Mouse (Mus musculus): ENCODE measurements around the gene Chodl. TPM values are rescaled to one million over a fixed set of nuclear protein-coding genes. Genes with fewer than 3 reads are reported as not detected.

Gene Chodl
- 19.6 and 20.4 TPM in 2 replicates for polyA plus RNA-seq (2016; fragmentation: Nextera tagmentation; extraction: Ambion mirVana)

GRCm38 (mm10) chr16:78930382-78931286 lies at the start of gene Chodl:
Gene Chodl, plus strand, starts transcription at chr16:78930948.
- Histone ChIP-seq H3K9ac (peak within 1 kb of the TSS; percentile 28), H3K9me3 (no peaks in the 10 kb centered on the region), H3K27ac (no peak within 1 kb of the TSS), H3K4me2 (replicated peaks) (peak within 1 kb of the TSS; percentile 78), H3K4me1 (0 out of 2 replicates have a peak, but pooled peaks cover 5% of the 10 kb centered on the region), H3K36me3 (no peaks in the 10 kb centered on the region), H3K4me3 (peak within 1 kb of the TSS; percentile 41), H3K27me3 (0 out of 2 replicates have a peak, but pooled peaks cover 9% of the 10 kb centered on the region)
- WGBS: 13% methylated on average over 19 of the region's 19 CpGs
- ATAC-seq (ENCODE audit: insufficient number of reproducible peaks, insufficient read depth, low FRiP score, low TSS enrichment): peak; percentile 64; the same call in 1 of the 2 replicates

- no peaks in the 10 kb centered on the region for H3K4me1 ChIP-seq
- H3K27me3 ChIP-seq: no peaks in the 10 kb centered on the region
- no peak overlapping the region for H3K9ac ChIP-seq
- H3K36me3 ChIP-seq: no peaks in the 10 kb centered on the region
- no peak for ATAC-seq (ENCODE audit: insufficient number of reproducible peaks, insufficient read depth, low FRiP score, low TSS enrichment)
- H3K4me2 ChIP-seq (replicated peaks): no peak overlapping the region
- H3K9me3 ChIP-seq: no peaks in the 10 kb centered on the region
- 73% methylated on average over 5 of the region's 5 CpGs for WGBS
- H3K4me3 ChIP-seq: no peak overlapping the region
- H3K27ac ChIP-seq: no peak overlapping the region
Observed at GRCm38 (mm10) chr16:78922644-78923043, 8.1 kb upstream of the Chodl start.

GRCm38 (mm10) chr16:78931287-78932025 lies 708 bp downstream of the Chodl start:
- Histone ChIP-seq H3K9ac (peak overlapping the region; percentile 28), H3K27ac (no peak overlapping the region), H3K9me3 (no peaks in the 10 kb centered on the region), H3K4me1 (0 out of 2 replicates have a peak, but pooled peaks cover 5% of the 10 kb centered on the region), H3K36me3 (no peaks in the 10 kb centered on the region), H3K27me3 (0 out of 2 replicates have a peak, but pooled peaks cover 9% of the 10 kb centered on the region), H3K4me2 (replicated peaks) (peak overlapping the region; percentile 78), H3K4me3 (peak overlapping the region; percentile 41)
- WGBS: 13% methylated on average over 16 of the region's 16 CpGs
- 0 out of 2 replicates have a peak, but pooled peaks have one; percentile 10 for ATAC-seq (ENCODE audit: insufficient number of reproducible peaks, insufficient read depth, low FRiP score, low TSS enrichment)

GRCm38 (mm10) chr16:78934298-78934697 lies 3.5 kb downstream of the Chodl start:
- H3K36me3 ChIP-seq: no peaks in the 10 kb centered on the region
- no peak overlapping the region for H3K27ac ChIP-seq
- H3K27me3 ChIP-seq: 0 out of 2 replicates have a peak, but pooled peaks cover 9% of the 10 kb centered on the region
- no peaks in the 10 kb centered on the region for H3K9me3 ChIP-seq
- 91% methylated on average over 2 of the region's 2 CpGs for WGBS
- no peak overlapping the region for H3K4me2 ChIP-seq (replicated peaks)
- 0 out of 2 replicates have a peak, but pooled peaks cover 5% of the 10 kb centered on the region for H3K4me1 ChIP-seq
- no peak overlapping the region for H3K4me3 ChIP-seq
- H3K9ac ChIP-seq: no peak overlapping the region
- ATAC-seq (ENCODE audit: insufficient number of reproducible peaks, insufficient read depth, low FRiP score, low TSS enrichment): no peak

- H3K36me3 ChIP-seq: no peaks in the 10 kb centered on the region
- H3K4me2 ChIP-seq (replicated peaks): no peak overlapping the region
- H3K27me3 ChIP-seq: no peaks in the 10 kb centered on the region
- H3K9ac ChIP-seq: no peak overlapping the region
- H3K27ac ChIP-seq: no peak overlapping the region
- ATAC-seq (ENCODE audit: insufficient number of reproducible peaks, insufficient read depth, low FRiP score, low TSS enrichment): no peak
- no peaks in the 10 kb centered on the region for H3K9me3 ChIP-seq
- H3K4me1 ChIP-seq: no peaks in the 10 kb centered on the region
- no peak overlapping the region for H3K4me3 ChIP-seq
- 71% methylated on average over 8 of the region's 8 CpGs for WGBS
Observed at GRCm38 (mm10) chr16:78937755-78938154, 7.0 kb downstream of the Chodl start.

GRCm38 (mm10) chr16:78950359-78950758 lies 19.6 kb downstream of the Chodl start:
- H3K9me3 ChIP-seq: no peaks in the 10 kb centered on the region
- ATAC-seq (ENCODE audit: insufficient number of reproducible peaks, insufficient read depth, low FRiP score, low TSS enrichment): no peak
- WGBS: 76% methylated on average over 4 of the region's 4 CpGs
- no peaks in the 10 kb centered on the region for H3K27me3 ChIP-seq
- H3K4me2 ChIP-seq (replicated peaks): no peak overlapping the region
- H3K4me3 ChIP-seq: no peak overlapping the region
- H3K9ac ChIP-seq: no peak overlapping the region
- H3K4me1 ChIP-seq: no peaks in the 10 kb centered on the region
- H3K36me3 ChIP-seq: no peaks in the 10 kb centered on the region
- no peak overlapping the region for H3K27ac ChIP-seq

GRCm38 (mm10) chr16:78957434-78957833 lies 26.7 kb downstream of the Chodl start:
- H3K4me3 ChIP-seq: no peak overlapping the region
- H3K27me3 ChIP-seq: no peaks in the 10 kb centered on the region
- no peaks in the 10 kb centered on the region for H3K4me1 ChIP-seq
- 71% methylated on average over 2 of the region's 2 CpGs for WGBS
- H3K27ac ChIP-seq: no peak overlapping the region
- H3K4me2 ChIP-seq (replicated peaks): no peak overlapping the region
- ATAC-seq (ENCODE audit: insufficient number of reproducible peaks, insufficient read depth, low FRiP score, low TSS enrichment): no peak
- H3K36me3 ChIP-seq: no peaks in the 10 kb centered on the region
- no peak overlapping the region for H3K9ac ChIP-seq
- no peaks in the 10 kb centered on the region for H3K9me3 ChIP-seq

GRCm38 (mm10) chr16:78969091-78969731 lies 38.5 kb downstream of the Chodl start:
- no peaks in the 10 kb centered on the region for H3K4me1 ChIP-seq
- H3K27ac ChIP-seq: no peak overlapping the region
- H3K27me3 ChIP-seq: no peaks in the 10 kb centered on the region
- 37% methylated on average over 13 of the region's 13 CpGs for WGBS
- no peak overlapping the region for H3K4me2 ChIP-seq (replicated peaks)
- no peaks in the 10 kb centered on the region for H3K36me3 ChIP-seq
- ATAC-seq (ENCODE audit: insufficient number of reproducible peaks, insufficient read depth, low FRiP score, low TSS enrichment): no peak
- no peak overlapping the region for H3K9ac ChIP-seq
- no peaks in the 10 kb centered on the region for H3K9me3 ChIP-seq
- H3K4me3 ChIP-seq: no peak overlapping the region

GRCm38 (mm10) chr16:78974099-78974498 lies 43.4 kb downstream of the Chodl start:
- no peak for ATAC-seq (ENCODE audit: insufficient number of reproducible peaks, insufficient read depth, low FRiP score, low TSS enrichment)
- 83% methylated on average over 13 of the region's 13 CpGs for WGBS

GRCm38 (mm10) chr16:78976384-78976783 lies 45.6 kb downstream of the Chodl start:
- Histone ChIP-seq H3K27ac (no peak overlapping the region), H3K9ac (no peak overlapping the region), H3K4me3 (no peak overlapping the region), H3K9me3 (no peaks in the 10 kb centered on the region), H3K27me3 (no peaks in the 10 kb centered on the region), H3K36me3 (no peaks in the 10 kb centered on the region), H3K4me2 (replicated peaks) (no peak overlapping the region), H3K4me1 (no peaks in the 10 kb centered on the region)
- WGBS: 55% methylated on average over 8 of the region's 8 CpGs
- no peak for ATAC-seq (ENCODE audit: insufficient number of reproducible peaks, insufficient read depth, low FRiP score, low TSS enrichment)

More at GRCm38 (mm10) chr16:78974099-78974498, 43.4 kb downstream of the Chodl start:
- Histone ChIP-seq H3K9me3 (no peaks in the 10 kb centered on the region), H3K4me1 (no peaks in the 10 kb centered on the region), H3K36me3 (no peaks in the 10 kb centered on the region), H3K27ac (no peak overlapping the region), H3K4me3 (no peak overlapping the region), H3K4me2 (replicated peaks) (no peak overlapping the region), H3K27me3 (no peaks in the 10 kb centered on the region), H3K9ac (no peak overlapping the region)
